Mouse (Mus musculus) midbrain, embryonic 16.5 days (tissue): ENCODE measurements around the gene Gm2237. TPM values are rescaled to one million over a fixed set of nuclear protein-coding genes. Genes with fewer than 3 reads are reported as not detected.
"Not testable (repeated sequence)": the region's sequence is repeated elsewhere in the genome, so short reads cannot be mapped to it uniquely, and the experiment has no call there.

Experiments
- ATAC-seq: fragments of 200-750 bp; cut with Nextera tagmentation; 2 replicates; pipeline ENCODE4 v1.8.0; 2017; ENCODE audit warnings: moderate TSS enrichment
- H3K27ac ChIP-seq: fragments of 300-500 bp; sonication (generic); 2 replicates; pipeline ENCODE4 v1.5.1; 2014; ENCODE audit warnings: mild to moderate bottlenecking, low read length, mixed read lengths
- H3K27me3 ChIP-seq: fragments of 300-500 bp; sonication (generic); 2 replicates; pipeline ENCODE4 v1.6.1; 2014; ENCODE audit warnings: low read depth, low read length, mixed read lengths; ENCODE audit not compliant: control insufficient read depth, insufficient read depth
- H3K36me3 ChIP-seq: fragments of 300-500 bp; sonication (generic); 2 replicates; pipeline ENCODE4 v1.6.1; 2014; ENCODE audit warnings: mild to moderate bottlenecking, low read length, moderate library complexity, mixed read lengths; ENCODE audit not compliant: control insufficient read depth, insufficient read depth
- H3K4me1 ChIP-seq: fragments of 300-500 bp; sonication (generic); 2 replicates; pipeline ENCODE4 v1.6.1; 2014; ENCODE audit warnings: mild to moderate bottlenecking, low read length, mixed read lengths; ENCODE audit not compliant: control insufficient read depth, insufficient read depth
- H3K4me2 ChIP-seq: fragments of 300-500 bp; sonication (generic); 2 replicates; pipeline ENCODE4 v1.6.1; 2014; ENCODE audit warnings: mild to moderate bottlenecking, low read length, mixed read lengths
- H3K4me3 ChIP-seq: fragments of 300-500 bp; sonication (generic); 2 replicates; pipeline ENCODE4 v1.5.1; 2014; ENCODE audit warnings: low read depth, mild to moderate bottlenecking, low read length, moderate library complexity, mixed read lengths
- H3K9ac ChIP-seq: fragments of 300-500 bp; sonication (generic); 2 replicates; pipeline ENCODE4 v1.6.1; 2014; ENCODE audit warnings: low read depth, low read length, mixed read lengths
- H3K9me3 ChIP-seq: fragments of 300-500 bp; sonication (generic); replicated peaks from 2 replicates; pipeline ENCODE4 v1.6.1; 2014; ENCODE audit warnings: mild to moderate bottlenecking, low read length, mixed read lengths; ENCODE audit not compliant: control insufficient read depth, poor library complexity, severe bottlenecking
- WGBS: fragments of 180-500 bp; shearing (Covaris S2); extraction: QIAGEN DNeasy Blood & Tissue Kit; methylation state at CpG from one replicate; pipeline ENCODE4 v1.1.7; 2014; 5-methylcytosine and 5-hydroxymethylcytosine counted together
- polyA plus RNA-seq: library from polyadenylated mRNA; unstranded; fragments of >200 nt; fragmentation: Nextera tagmentation; extraction: Ambion mirVana; gene quantifications from 2 replicates; pipeline ENCODE4 v1.2.1, GENCODE M21; 2015

Gene Gm2237
- 5.8 and 6.3 TPM in 2 replicates for polyA plus RNA-seq

DNA sequence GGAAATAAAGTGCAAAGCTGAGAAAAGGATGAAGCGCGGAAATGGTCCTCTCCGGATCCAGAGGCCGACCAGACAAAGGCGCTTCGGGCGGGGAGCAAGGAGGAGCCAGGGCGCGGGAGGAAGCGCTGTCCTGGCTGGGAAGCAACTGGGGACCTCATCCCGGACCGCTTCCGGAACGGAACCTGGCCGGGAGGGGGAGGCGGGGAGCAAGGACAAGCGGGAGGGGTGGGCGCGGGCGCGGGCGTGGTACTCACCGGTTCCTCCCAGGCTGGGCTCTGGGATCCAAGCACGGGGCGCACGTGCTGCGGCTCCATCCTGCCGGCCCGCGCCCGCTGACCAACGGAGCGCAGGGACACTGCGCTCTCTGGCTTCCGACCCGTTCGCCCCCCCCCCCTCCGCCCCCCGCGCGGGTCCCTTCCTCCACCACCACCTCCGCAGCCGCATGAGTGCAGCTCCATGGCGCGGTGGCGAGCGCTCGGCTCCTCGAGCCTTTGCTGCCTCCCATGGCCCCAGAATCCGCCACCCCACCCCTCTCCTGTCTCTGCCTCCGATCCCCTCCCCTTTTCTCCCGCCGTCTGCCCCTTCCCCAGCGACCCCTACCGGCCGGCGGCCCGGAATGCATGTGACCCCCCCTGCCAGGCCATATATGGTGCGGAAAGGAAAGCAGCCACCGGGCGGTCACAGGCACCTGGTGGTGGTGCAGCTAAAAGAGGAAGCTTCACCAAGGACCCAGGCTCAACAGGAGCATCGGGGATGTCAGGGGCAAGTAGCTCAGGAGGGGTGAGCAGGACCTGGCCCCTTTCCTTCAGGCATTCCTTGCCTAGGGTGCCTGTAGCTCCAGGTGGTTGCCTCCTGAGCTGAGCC is at the start of gene Gm2237:
Gm2237 (minus strand) TSS at position 332 of the 864 bp plus-strand sequence.
- peak within 1 kb of the TSS; percentile 68 for H3K9ac ChIP-seq
- not testable (repeated sequence) for H3K9me3 ChIP-seq, H3K36me3 ChIP-seq, ATAC-seq, H3K4me1 ChIP-seq, H3K27me3 ChIP-seq
- WGBS: 1% methylated on average over 14 of the region's 62 CpGs
- peak within 1 kb of the TSS; percentile 46 for H3K4me3 ChIP-seq
- peak within 1 kb of the TSS; percentile 32 for H3K4me2 ChIP-seq
- peak within 1 kb of the TSS; percentile 68 for H3K27ac ChIP-seq

DNA sequence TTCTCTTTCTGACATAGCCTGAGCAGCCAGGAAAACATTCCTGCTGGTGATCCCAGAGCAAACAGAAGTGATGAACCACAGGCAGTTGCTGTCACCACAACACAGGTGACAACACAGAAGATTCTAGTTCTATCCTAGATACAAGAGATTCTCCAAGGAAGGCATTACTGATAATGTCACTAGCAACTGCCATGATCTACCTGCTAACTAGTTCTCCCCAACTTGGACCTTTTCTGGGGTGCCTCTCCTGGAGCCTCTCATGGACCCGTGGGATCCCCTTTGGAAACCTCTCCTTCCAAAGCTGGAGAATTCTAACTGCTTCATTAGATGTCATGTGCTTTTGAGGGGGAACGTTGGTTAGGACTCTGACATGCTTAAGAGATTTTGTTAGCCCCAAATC is 17.5 kb upstream of the Gm2237 start, which contains the start of gene Gm5458:
Gm5458 (minus strand) TSS at position 101 of the 400 bp plus-strand sequence.
- H3K9ac ChIP-seq, H3K4me1 ChIP-seq, H3K36me3 ChIP-seq, ATAC-seq, H3K9me3 ChIP-seq, H3K4me2 ChIP-seq, H3K27ac ChIP-seq, H3K27me3 ChIP-seq, H3K4me3 ChIP-seq: not testable (repeated sequence)
- WGBS: 89% methylated on average over 1 of the region's 2 CpGs

- not testable (repeated sequence) for H3K4me2 ChIP-seq, H3K4me3 ChIP-seq, H3K9me3 ChIP-seq, H3K27me3 ChIP-seq, H3K27ac ChIP-seq, ATAC-seq, H3K9ac ChIP-seq, H3K4me1 ChIP-seq, H3K36me3 ChIP-seq
- WGBS: 87% methylated on average over 1 of the region's 3 CpGs
Measured at GRCm38 (mm10) chr14:19549863-19550262, 35.1 kb downstream of the Gm2237 start, which contains the start of gene Gm2244. Gm2244 (minus strand) TSS chr14:19549963.

Other genes starting within 250 kb of the Gm2237 start
- 0.67 and 1.5 TPM in 2 replicates for gene Gm21738, start 166.2 kb downstream of the Gm2237 start, polyA plus RNA-seq
- gene Gm2244, start 35.2 kb downstream of the Gm2237 start, polyA plus RNA-seq: 0.34 and 0.64 TPM in 2 replicates
- gene Gm5458, start 17.4 kb upstream of the Gm2237 start, polyA plus RNA-seq: not detected in 2 replicates
- 28.2 and 31.6 TPM in 2 replicates for gene Nid2, start 166.1 kb upstream of the Gm2237 start, polyA plus RNA-seq
- 138 and 143 TPM in 2 replicates for gene Rtraf, start 238.7 kb upstream of the Gm2237 start, polyA plus RNA-seq